Mouse (Mus musculus) ES-Bruce4 (cell line): ENCODE data around the gene Gadd45b. TPM values are rescaled to one million over a fixed set of nuclear protein-coding genes. Genes with fewer than 3 reads are reported as not detected.
A peak's percentile ranks its signal among the peaks of the same experiment; 100 is the strongest.

Experiments
- H3K27ac ChIP-seq: 2 replicates; pipeline ENCODE4 v1.5.1; 2012; ENCODE audit warnings: low read length, inconsistent platforms; ENCODE audit not compliant: insufficient read depth
- H3K27me3 ChIP-seq: 2 replicates; pipeline ENCODE4 v1.6.1; 2012; ENCODE audit warnings: mild to moderate bottlenecking, low read length, inconsistent platforms; ENCODE audit not compliant: control insufficient read depth, poor library complexity, insufficient read depth, severe bottlenecking
- H3K36me3 ChIP-seq: 2 replicates; pipeline ENCODE4 v1.6.1; 2012; ENCODE audit warnings: inconsistent platforms, mild to moderate bottlenecking, low read length, moderate library complexity; ENCODE audit not compliant: control insufficient read depth, poor library complexity, insufficient read depth, severe bottlenecking
- H3K4me1 ChIP-seq: one replicate; pipeline ENCODE4 v1.8.1; 2011; ENCODE audit warnings: low read length; ENCODE audit not compliant: control insufficient read depth, insufficient read depth
- H3K4me3 ChIP-seq: 2 replicates; pipeline ENCODE4 v1.5.1; 2011; ENCODE audit warnings: low read depth, mild to moderate bottlenecking, low read length
- H3K9ac ChIP-seq: 2 replicates; pipeline ENCODE4 v1.6.1; 2012; ENCODE audit warnings: low read depth, mild to moderate bottlenecking, inconsistent platforms; ENCODE audit not compliant: poor library complexity, severe bottlenecking
- H3K9me3 ChIP-seq: replicated peaks from 2 replicates; pipeline ENCODE4 v1.6.1; 2012; ENCODE audit warnings: mild to moderate bottlenecking, low read length, inconsistent platforms; ENCODE audit not compliant: control insufficient read depth, poor library complexity, insufficient read depth, severe bottlenecking
- CTCF ChIP-seq: IDR thresholded peaks from one replicate; pipeline ENCODE4 v1.8.1; 2011; ENCODE audit warnings: low read depth, low read length
- EP300 ChIP-seq: IDR thresholded peaks from 2 replicates; pipeline ENCODE4 v1.6.1; 2011; ENCODE audit warnings: low read depth, low read length; ENCODE audit not compliant: insufficient read depth
- POLR2A ChIP-seq: IDR thresholded peaks from one replicate; pipeline ENCODE4 v1.8.1; 2011; ENCODE audit warnings: low read length; ENCODE audit not compliant: insufficient read depth
- polyA plus RNA-seq: library from polyadenylated mRNA; stranded (reverse); fragments of >200 nt; gene quantifications from 2 replicates; pipeline ENCODE4 v1.2.4, GENCODE M21; 2011; ENCODE audit warnings: low read depth; ENCODE audit not compliant: missing spikeins, insufficient read depth, insufficient read length

The Gadd45b gene
- polyA plus RNA-seq, 1 experiment: 80.7 TPM

- no peaks in the 10 kb centered on the region for H3K27me3 ChIP-seq
- no peak for TF ChIP-seq CTCF
- TF ChIP-seq EP300: no peak
- TF ChIP-seq POLR2A: no peak
- H3K36me3 ChIP-seq: no peaks in the 10 kb centered on the region
- H3K9ac ChIP-seq: 0 out of 2 replicates have a peak overlapping the region, but pooled peaks have one; percentile 14
- H3K4me3 ChIP-seq: no peak overlapping the region
- H3K9me3 ChIP-seq: no peaks in the 10 kb centered on the region
- H3K27ac ChIP-seq: peak overlapping the region; percentile 96
- peaks cover 27% of the 10 kb centered on the region for H3K4me1 ChIP-seq
Measured at GRCm38 (mm10) chr10:80940988-80941347, 11.1 kb downstream of the Gadd45b start.

DNA sequence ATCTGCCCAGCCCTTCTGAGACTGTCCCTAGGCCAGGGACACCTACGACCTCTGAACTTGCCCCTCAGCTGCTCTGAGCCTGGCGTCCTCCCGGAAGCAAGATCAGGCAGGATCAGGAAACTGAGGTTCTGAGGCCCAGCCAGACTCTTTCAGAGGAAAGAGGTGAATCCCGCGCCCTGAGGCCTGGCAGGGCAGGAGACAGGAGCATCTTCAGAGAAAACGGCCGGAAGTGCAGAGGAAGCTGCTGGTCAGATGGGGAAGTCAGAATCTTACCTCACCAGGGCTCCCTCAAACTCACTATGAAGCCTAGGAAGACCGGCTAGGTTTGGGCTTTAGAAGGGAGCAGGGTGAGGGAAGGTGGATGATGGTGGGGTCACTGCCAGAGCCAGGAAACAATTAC, 13.0 kb downstream of the Gadd45b start:
- Histone ChIP-seq H3K27ac (0 out of 2 replicates have a peak overlapping the region, but pooled peaks have one; percentile 15), H3K4me1 (peaks cover 34% of the 10 kb centered on the region), H3K9ac (no peak overlapping the region), H3K9me3 (no peaks in the 10 kb centered on the region), H3K27me3 (no peaks in the 10 kb centered on the region), H3K4me3 (no peak overlapping the region), H3K36me3 (no peaks in the 10 kb centered on the region)
- TF ChIP-seq POLR2A: no peak
- no peak for TF ChIP-seq EP300
- no peak for TF ChIP-seq CTCF

- Histone ChIP-seq H3K9me3 (no peaks in the 10 kb centered on the region), H3K27me3 (no peaks in the 10 kb centered on the region), H3K36me3 (no peaks in the 10 kb centered on the region), H3K4me1 (peaks cover 34% of the 10 kb centered on the region), H3K4me3 (no peak overlapping the region), H3K9ac (no peak overlapping the region), H3K27ac (no peak overlapping the region; the same call in 1 of the 2 replicates)
- TF ChIP-seq CTCF (no peak), POLR2A (no peak), EP300 (no peak)
Measured at GRCm38 (mm10) chr10:80943701-80944100, 13.8 kb downstream of the Gadd45b start.

DNA sequence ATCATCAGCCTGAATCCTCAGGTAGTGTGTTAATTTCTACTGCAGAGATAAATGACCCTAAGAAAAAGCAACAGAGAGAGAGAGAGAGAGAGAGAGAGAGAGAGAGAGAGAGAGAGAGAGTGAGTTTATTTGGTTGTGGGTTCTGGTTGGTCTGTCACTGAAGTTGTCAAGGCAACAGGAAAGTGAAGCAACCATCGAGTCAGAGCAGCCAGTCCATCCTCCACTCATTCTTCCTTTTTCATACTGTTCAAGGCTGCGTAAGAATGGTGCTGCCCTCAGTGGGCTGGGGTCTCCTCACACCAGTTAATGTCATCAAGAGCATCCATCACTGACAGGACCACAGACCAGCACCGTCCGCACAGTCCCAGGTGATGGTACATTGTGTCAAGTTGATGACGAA, 14.4 kb downstream of the Gadd45b start:
- Histone ChIP-seq H3K4me3 (no peak overlapping the region), H3K36me3 (no peaks in the 10 kb centered on the region), H3K9me3 (no peaks in the 10 kb centered on the region), H3K4me1 (peaks cover 32% of the 10 kb centered on the region), H3K9ac (no peak overlapping the region), H3K27ac (no peak overlapping the region), H3K27me3 (no peaks in the 10 kb centered on the region)
- TF ChIP-seq CTCF: no peak
- no peak for TF ChIP-seq EP300
- no peak for TF ChIP-seq POLR2A

- Histone ChIP-seq H3K36me3 (no peaks in the 10 kb centered on the region), H3K4me3 (no peak overlapping the region), H3K27me3 (no peaks in the 10 kb centered on the region), H3K9ac (no peak overlapping the region), H3K27ac (peak overlapping the region; percentile 93), H3K9me3 (no peaks in the 10 kb centered on the region), H3K4me1 (peaks cover 35% of the 10 kb centered on the region)
- TF ChIP-seq POLR2A (no peak), CTCF (no peak), EP300 (no peak)
Measured at GRCm38 (mm10) chr10:80946684-80947437, 17.0 kb downstream of the Gadd45b start.

- Histone ChIP-seq H3K4me1 (peaks cover 38% of the 10 kb centered on the region), H3K27me3 (no peaks in the 10 kb centered on the region), H3K36me3 (no peaks in the 10 kb centered on the region), H3K9me3 (no peaks in the 10 kb centered on the region), H3K4me3 (no peak overlapping the region), H3K9ac (no peak overlapping the region), H3K27ac (peak overlapping the region; percentile 93)
- TF ChIP-seq POLR2A (no peak), EP300 (no peak), CTCF (no peak)
Measured at GRCm38 (mm10) chr10:80947802-80948201, 17.9 kb downstream of the Gadd45b start.
